ENCODE assay signal across 8 mouse cellular contexts in genomic region chr4:45106409-45106808, GRCm38 (mm10). TPM values are rescaled to one million over a fixed set of nuclear protein-coding genes. Genes with fewer than 3 reads are reported as not detected.
DNase-seq lines count a peak whose midpoint lies in the region; ATAC-seq and TF ChIP-seq lines count a peak whose summit lies in the region.

No protein-coding gene starts in this region.

- peaks cover 19% of the 10 kb centered on the region for H3K36me3 ChIP-seq in lung, embryonic 14.5 days (ENCODE audit: insufficient read depth)
- peaks cover 3% of the 10 kb centered on the region; the same call in 1 of the 2 replicates for H3K36me3 ChIP-seq in intestine, embryonic 16.5 days (ENCODE audit: control insufficient read depth, insufficient read depth, low read length)
- peaks cover 32% of the 10 kb centered on the region for H3K36me3 ChIP-seq in neural tube, embryonic 15.5 days

- H3K27ac ChIP-seq in lung, embryonic 14.5 days (ENCODE audit: low read depth), result no peak overlapping the region
- H3K27ac ChIP-seq in intestine, embryonic 16.5 days (ENCODE audit: low read length), result no peak overlapping the region
- no peak overlapping the region for H3K27ac ChIP-seq in neural tube, embryonic 15.5 days (replicated peaks)

- ATAC-seq in lung, embryonic 14.5 days (ENCODE audit: insufficient read depth), result no peak
- no peak for ATAC-seq in intestine, embryonic 16.5 days
- no peak for ATAC-seq in neural tube, embryonic 15.5 days (ENCODE audit: low FRiP score)

- no peaks in the 10 kb centered on the region for H3K9me3 ChIP-seq in lung, embryonic 14.5 days (ENCODE audit: low read depth, low read length)
- H3K9me3 ChIP-seq in intestine, embryonic 16.5 days (ENCODE audit: control insufficient read depth, low read length), result no peaks in the 10 kb centered on the region
- no peaks in the 10 kb centered on the region for H3K9me3 ChIP-seq in neural tube, embryonic 15.5 days (replicated peaks)

- H3K4me2 ChIP-seq in lung, embryonic 14.5 days, result peak overlapping the region; percentile 87
- H3K4me2 ChIP-seq in intestine, embryonic 16.5 days (ENCODE audit: low read depth, low read length), result peak overlapping the region; percentile 77
- H3K4me2 ChIP-seq in neural tube, embryonic 15.5 days, result peak overlapping the region; percentile 81

- 61% methylated on average over 5 of the region's 5 CpGs for WGBS in lung, embryonic 14.5 days
- 69% methylated on average over 5 of the region's 5 CpGs for WGBS in intestine, embryonic 16.5 days
- 76% methylated on average over 5 of the region's 5 CpGs for whole genome bisulfite sequencing in neural tube, embryonic 15.5 days

- H3K27me3 ChIP-seq in lung, embryonic 14.5 days (ENCODE audit: insufficient read depth, low read length), result no peaks in the 10 kb centered on the region
- H3K27me3 ChIP-seq in intestine, embryonic 16.5 days (replicated peaks; ENCODE audit: control insufficient read depth, insufficient read depth, low read length), result no peaks in the 10 kb centered on the region
- no peaks in the 10 kb centered on the region for H3K27me3 ChIP-seq in neural tube, embryonic 15.5 days (replicated peaks)

- peak overlapping the region; percentile 96; the same call in 1 of the 2 replicates for H3K9ac ChIP-seq in lung, embryonic 14.5 days
- peak overlapping the region; percentile 98 for H3K9ac ChIP-seq in intestine, embryonic 16.5 days (ENCODE audit: low read depth, low read length)
- no peak overlapping the region for H3K9ac ChIP-seq in neural tube, embryonic 15.5 days (replicated peaks)

- no peak for DNase-seq in lung, embryonic 14.5 days
- DNase-seq in lung, postnatal 10 days, result no peak
- peak; percentile 31 for DNase-seq in c-Kit-positive CD71-positive TER-119-positive erythroid progenitor cells, embryonic 14.5 days (ENCODE audit: low spot score)
- no peak for DNase-seq in left cerebral cortex, adult 11 months (ENCODE audit: low spot score)
- no peak for DNase-seq in testis, postnatal 14 days (ENCODE audit: low spot score)
- DNase-seq in spleen, postnatal 14 days (ENCODE audit: low spot score in 2 of 2), result no peak

- peak overlapping the region; percentile 94; the same call in 1 of the 2 replicates for H3K4me3 ChIP-seq in lung, embryonic 14.5 days (ENCODE audit: low read depth, low read length)
- peak overlapping the region; percentile 96 for H3K4me3 ChIP-seq in intestine, embryonic 16.5 days (ENCODE audit: low read length)
- peak overlapping the region; percentile 97; the same call in 1 of the 2 replicates for H3K4me3 ChIP-seq in neural tube, embryonic 15.5 days (replicated peaks)

- H3K4me1 ChIP-seq in lung, embryonic 14.5 days (ENCODE audit: insufficient read depth), result 0 out of 2 replicates have a peak, but pooled peaks cover 3% of the 10 kb centered on the region
- H3K4me1 ChIP-seq in intestine, embryonic 16.5 days (ENCODE audit: control insufficient read depth, insufficient read depth, low read length), result peaks cover 13% of the 10 kb centered on the region
- H3K4me1 ChIP-seq in neural tube, embryonic 15.5 days, result peaks cover 17% of the 10 kb centered on the region

- TF ChIP-seq CTCF in lung, embryonic 14.5 days (IDR thresholded peaks at IDR 0.05; ENCODE audit: low read depth), result no peak

RNA-seq across cellular contexts. Expression of gene Tomm5, which starts 1.5 kb away (rescaled TPM):
- 213 and 216 TPM in 2 replicates for polyA plus RNA-seq in lung, embryonic 14.5 days (2014; fragmentation: Nextera tagmentation; extraction: Ambion mirVana)
- polyA plus RNA-seq in intestine, embryonic 16.5 days (2015; fragmentation: Nextera tagmentation; extraction: Ambion mirVana), result 367 and 411 TPM in 2 replicates
- polyA plus RNA-seq in neural tube, embryonic 15.5 days (2015; fragmentation: Nextera tagmentation; extraction: Ambion mirVana), result 173 and 206 TPM in 2 replicates

RNA-seq across cellular contexts. Expression of gene Fbxo10, which starts 22.0 kb away (rescaled TPM):
- polyA plus RNA-seq in lung, embryonic 14.5 days (2014; fragmentation: Nextera tagmentation; extraction: Ambion mirVana), result 11.6 and 13.3 TPM in 2 replicates
- 7.9 and 8.2 TPM in 2 replicates for polyA plus RNA-seq in intestine, embryonic 16.5 days (2015; fragmentation: Nextera tagmentation; extraction: Ambion mirVana)
- 17.3 and 19.2 TPM in 2 replicates for polyA plus RNA-seq in neural tube, embryonic 15.5 days (2015; fragmentation: Nextera tagmentation; extraction: Ambion mirVana)
